In the genomic region with DNA sequence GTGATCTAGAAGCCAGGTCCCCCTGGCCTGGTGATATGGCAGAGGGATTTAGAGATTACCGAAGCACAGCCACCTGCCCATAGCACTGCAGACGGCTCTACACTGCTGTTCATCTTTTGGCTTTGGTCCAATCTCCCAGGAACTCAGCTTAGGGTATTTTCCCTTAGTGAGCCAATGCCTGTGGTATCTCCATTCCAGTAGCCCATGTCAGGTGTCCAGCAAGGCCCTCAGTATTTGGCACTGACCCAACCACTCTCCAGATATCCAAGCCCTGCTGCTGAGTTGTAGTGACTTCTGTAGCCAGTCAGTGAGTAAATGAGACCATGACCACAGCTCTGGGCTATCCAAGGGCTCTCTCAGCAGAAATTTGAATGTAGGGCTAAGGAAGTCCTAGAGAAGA, we compare ENCODE assay signal across 16 mouse cellular contexts.
DNase-seq lines count a peak whose midpoint lies in the region; ATAC-seq and TF ChIP-seq lines count a peak whose summit lies in the region.
"Had no signal": no experiment of that assay in that cellular context is flagged by ENCODE, and none has a peak within 500 bp of the region (broad histone marks: within the 10 kb centered on the region; RNA-seq: fewer than 3 reads in every experiment).

No protein-coding gene starts in this region.

- no peak for TF ChIP-seq CTCF in heart, adult 2 months (IDR thresholded peaks at IDR 0.05)
- TF ChIP-seq CTCF in lung, postnatal 0 days (IDR thresholded peaks at IDR 0.05): no peak

- no peaks in the 10 kb centered on the region for H3K79me2 ChIP-seq in heart, adult 2 months (replicated peaks; ENCODE audit: control insufficient read depth, insufficient read depth, low read length)

- H3K9me3 ChIP-seq in heart, embryonic 14.5 days (ENCODE audit: control insufficient read depth, low read length): no peaks in the 10 kb centered on the region
- H3K9me3 ChIP-seq in lung, postnatal 0 days (ENCODE audit: low read length): no peaks in the 10 kb centered on the region
- H3K9me3 ChIP-seq in heart, embryonic 16.5 days (replicated peaks; ENCODE audit: control insufficient read depth, low read length): no peaks in the 10 kb centered on the region
- H3K9me3 ChIP-seq: forebrain, embryonic 13.5 days; hindbrain, embryonic 15.5 days; limb, embryonic 13.5 days; liver, embryonic 15.5 days had no signal

- TF ChIP-seq POLR2A in heart, adult 2 months (IDR thresholded peaks at IDR 0.05; ENCODE audit: insufficient read depth, low read depth, low read length): no peak

- no peaks in the 10 kb centered on the region for H3K36me3 ChIP-seq in heart, embryonic 14.5 days (ENCODE audit: control insufficient read depth, insufficient read depth, low read length)
- no peaks in the 10 kb centered on the region for H3K36me3 ChIP-seq in heart, adult 2 months (ENCODE audit: control insufficient read depth, insufficient read depth, low read length)
- H3K36me3 ChIP-seq in lung, postnatal 0 days (ENCODE audit: insufficient read depth, low read length): no peaks in the 10 kb centered on the region
- no peaks in the 10 kb centered on the region for H3K36me3 ChIP-seq in heart, embryonic 16.5 days (ENCODE audit: control insufficient read depth, insufficient read depth)
- H3K36me3 ChIP-seq: hindbrain, embryonic 15.5 days; limb, embryonic 13.5 days; liver, embryonic 15.5 days had no signal

- no peak for DNase-seq in heart, adult 2 months
- peak; percentile 23 for DNase-seq in lung, postnatal 0 days (ENCODE audit: low spot score)
- DNase-seq in lung, postnatal 10 days: no peak
- DNase-seq in heart, postnatal 14 days: peak; percentile 3 to 25
- DNase-seq in adrenal gland, postnatal 4 days (ENCODE audit: low spot score in 2 of 2): no peak
- DNase-seq: kidney, adult 11 months; kidney, postnatal 10 days; lung, postnatal 36 days; spleen, adult 18-20 months had no signal

- peak; percentile 73 for ATAC-seq in heart, embryonic 14.5 days (ENCODE audit: insufficient number of reproducible peaks, insufficient read depth, low FRiP score, low read depth)
- ATAC-seq in lung, postnatal 0 days: peak; percentile 25; the same call in 1 of the 2 replicates
- ATAC-seq in heart, embryonic 16.5 days (replicated peaks; ENCODE audit: extremely low read depth, insufficient read depth, low FRiP score): peak; percentile 86
- ATAC-seq: forebrain, embryonic 13.5 days had no signal

- H3K9ac ChIP-seq in heart, embryonic 14.5 days (ENCODE audit: low read length): no peak overlapping the region
- H3K9ac ChIP-seq in heart, adult 2 months (ENCODE audit: low read depth, low read length): no peak overlapping the region
- no peak overlapping the region for H3K9ac ChIP-seq in lung, postnatal 0 days (replicated peaks; ENCODE audit: low read depth)
- no peak overlapping the region for H3K9ac ChIP-seq in heart, embryonic 16.5 days (ENCODE audit: low read length)
- H3K9ac ChIP-seq: forebrain, embryonic 13.5 days; hindbrain, embryonic 15.5 days; limb, embryonic 13.5 days; liver, embryonic 15.5 days had no signal

- H3K4me3 ChIP-seq in heart, embryonic 14.5 days (ENCODE audit: control insufficient read depth in 1 of 2, insufficient read depth in 1 of 2, low read depth in 1 of 2, low read length in 2 of 2): no peak overlapping the region
- no peak overlapping the region for H3K4me3 ChIP-seq in heart, adult 2 months
- no peak overlapping the region for H3K4me3 ChIP-seq in lung, postnatal 0 days (ENCODE audit: low read depth, low read length)
- no peak overlapping the region for H3K4me3 ChIP-seq in heart, embryonic 16.5 days (ENCODE audit: low read length)
- H3K4me3 ChIP-seq: forebrain, embryonic 13.5 days; hindbrain, embryonic 15.5 days; left cerebral cortex, adult 2 months; limb, embryonic 13.5 days; liver, embryonic 15.5 days had no signal

- H3K4me2 ChIP-seq in heart, embryonic 14.5 days (ENCODE audit: low read length): no peak overlapping the region
- no peak overlapping the region for H3K4me2 ChIP-seq in lung, postnatal 0 days (replicated peaks; ENCODE audit: low read depth, low read length)
- H3K4me2 ChIP-seq in heart, embryonic 16.5 days (ENCODE audit: low read depth, low read length): no peak overlapping the region
- H3K4me2 ChIP-seq: forebrain, embryonic 13.5 days; hindbrain, embryonic 15.5 days; limb, embryonic 13.5 days; liver, embryonic 15.5 days had no signal

- TF ChIP-seq EP300 in heart, adult 2 months (IDR thresholded peaks at IDR 0.05; ENCODE audit: insufficient read depth, low read depth, low read length): no peak
- TF ChIP-seq EP300 in lung, postnatal 0 days (IDR thresholded peaks at IDR 0.05): no peak

- H3K4me1 ChIP-seq in heart, embryonic 14.5 days (ENCODE audit: control insufficient read depth in 2 of 2, insufficient read depth in 2 of 2, low read length in 2 of 2): peaks cover 5 to 8% of the 10 kb centered on the region in 2 experiments
- no peaks in the 10 kb centered on the region for H3K4me1 ChIP-seq in heart, adult 2 months (ENCODE audit: control insufficient read depth, insufficient read depth, low read length)
- no peaks in the 10 kb centered on the region for H3K4me1 ChIP-seq in lung, postnatal 0 days (ENCODE audit: insufficient read depth, low read depth, low read length)
- peaks cover 13% of the 10 kb centered on the region for H3K4me1 ChIP-seq in heart, embryonic 16.5 days (ENCODE audit: control insufficient read depth, insufficient read depth, low read length)
- H3K4me1 ChIP-seq: limb, embryonic 13.5 days; liver, embryonic 15.5 days had no signal

- intact Hi-C loops in heart, adult 2 months (cut with DNase I): no loop called here
- intact Hi-C loops in heart, postnatal 14 days (cut with DNase I): no loop called here

- H3K27me3 ChIP-seq in heart, embryonic 14.5 days (ENCODE audit: control insufficient read depth, insufficient read depth, low read length): peaks cover 20% of the 10 kb centered on the region
- H3K27me3 ChIP-seq in heart, adult 2 months (ENCODE audit: control insufficient read depth, insufficient read depth, low read length): no peaks in the 10 kb centered on the region
- H3K27me3 ChIP-seq in lung, postnatal 0 days (replicated peaks; ENCODE audit: insufficient read depth, low read length): no peaks in the 10 kb centered on the region
- peaks cover 2% of the 10 kb centered on the region; the same call in 1 of the 2 replicates for H3K27me3 ChIP-seq in heart, embryonic 16.5 days (ENCODE audit: control insufficient read depth, insufficient read depth, low read length)
- H3K27me3 ChIP-seq: hindbrain, embryonic 15.5 days; liver, embryonic 15.5 days had no signal

- H3K27ac ChIP-seq in heart, embryonic 14.5 days (replicated peaks in 1 of 2; ENCODE audit: control insufficient read depth in 1 of 2, insufficient read depth in 1 of 2, low read depth in 2 of 2, low read length in 2 of 2): no peak overlapping the region
- H3K27ac ChIP-seq in heart, adult 2 months: no peak overlapping the region
- H3K27ac ChIP-seq in lung, postnatal 0 days (ENCODE audit: low read length): no peak overlapping the region
- no peak overlapping the region for H3K27ac ChIP-seq in heart, embryonic 16.5 days (ENCODE audit: low read length)
- H3K27ac ChIP-seq: forebrain, embryonic 13.5 days; hindbrain, embryonic 15.5 days; left cerebral cortex, adult 2 months; limb, embryonic 13.5 days; liver, embryonic 15.5 days had no signal

- 32% methylated on average over 2 of the region's 2 CpGs for WGBS in heart, embryonic 14.5 days
- WGBS in heart, adult 2 months: 51% methylated on average over 2 of the region's 2 CpGs
- 65% methylated on average over 2 of the region's 2 CpGs for WGBS in lung, postnatal 0 days
- 28% methylated on average over 2 of the region's 2 CpGs for WGBS in heart, embryonic 16.5 days

Comparison
In these comparisons a context has a peak if more than half of its experiments do, and no peak if none do; other contexts are left out.
1. DNase-seq: peak in lung, postnatal 0 days (single experiment) and heart, postnatal 14 days (2 of 2); none in heart, adult 2 months (0 of 2), lung, postnatal 10 days (single experiment) and adrenal gland, postnatal 4 days (0 of 2).
2. ATAC-seq: peak in every context shown above with its lines; median percentile 86 in heart, embryonic 16.5 days; 73 in heart, embryonic 14.5 days; 25 in lung, postnatal 0 days.